Mouse (Mus musculus) NIH3T3 (cell line): ENCODE measurements around the gene Neurl1a.

Source experiments
- DNase-seq: peaks from one replicate; pipeline ENCODE4 v3.0.0-alpha.2; 2012; ENCODE audit warnings: low read depth

Gene Neurl1a

DNA sequence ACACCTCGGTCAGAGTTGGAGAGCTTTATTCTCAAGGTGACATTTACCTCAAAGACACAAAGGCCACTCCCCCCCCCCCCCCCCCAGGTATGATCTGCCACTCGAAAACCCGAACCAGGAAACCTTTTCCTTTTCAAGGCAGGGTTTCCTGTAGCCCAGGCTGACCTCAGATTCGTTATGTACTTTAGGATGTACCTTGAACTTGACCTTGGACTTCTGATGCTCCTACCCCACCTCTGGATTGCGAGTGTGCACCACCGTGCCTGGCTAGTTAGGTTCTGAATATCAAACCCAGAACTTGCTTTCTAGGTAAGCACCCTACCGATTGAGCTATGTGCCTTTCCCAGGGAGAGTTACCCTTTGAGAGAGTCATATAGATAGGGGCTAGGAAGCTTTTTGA lies 69.7 kb downstream of the Neurl1a start:
- no peak for DNase-seq

DNA sequence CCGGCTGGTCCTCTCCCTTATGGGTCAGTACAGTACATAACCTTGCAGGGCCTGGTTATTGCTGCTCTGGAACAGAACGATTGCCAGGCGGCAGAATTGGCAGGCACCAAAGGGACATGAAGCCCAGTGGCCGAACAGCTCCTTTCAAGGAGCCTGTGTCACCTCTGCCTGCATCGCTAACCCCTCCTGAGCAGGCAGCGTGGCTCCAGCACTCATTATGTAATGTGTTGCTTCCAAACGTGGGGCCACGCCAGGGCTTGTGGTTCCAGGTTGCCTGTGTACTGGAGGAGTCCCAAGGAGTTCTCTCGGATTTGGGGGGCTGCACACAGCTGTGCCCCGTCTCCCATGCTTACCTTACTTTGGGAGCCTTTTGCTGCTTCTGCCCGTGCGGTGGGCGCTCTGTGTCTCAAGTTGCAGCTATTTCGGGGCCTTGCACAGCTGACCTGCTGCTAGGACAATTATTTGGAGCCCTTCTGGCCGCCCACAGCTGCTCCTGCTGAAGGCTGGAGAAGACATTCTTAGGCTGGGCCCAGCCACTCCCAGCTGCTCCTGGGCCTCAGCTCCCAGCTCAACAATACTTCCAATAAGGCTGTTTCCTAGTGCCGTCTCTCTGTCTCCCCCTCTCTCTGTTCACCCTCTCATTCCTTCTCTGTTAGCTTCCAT lies 70.4 kb downstream of the Neurl1a start:
- DNase-seq: no peak

- DNase-seq: no peak
Observed at GRCm38 (mm10) chr19:47250931-47251330, 72.3 kb downstream of the Neurl1a start.

DNA sequence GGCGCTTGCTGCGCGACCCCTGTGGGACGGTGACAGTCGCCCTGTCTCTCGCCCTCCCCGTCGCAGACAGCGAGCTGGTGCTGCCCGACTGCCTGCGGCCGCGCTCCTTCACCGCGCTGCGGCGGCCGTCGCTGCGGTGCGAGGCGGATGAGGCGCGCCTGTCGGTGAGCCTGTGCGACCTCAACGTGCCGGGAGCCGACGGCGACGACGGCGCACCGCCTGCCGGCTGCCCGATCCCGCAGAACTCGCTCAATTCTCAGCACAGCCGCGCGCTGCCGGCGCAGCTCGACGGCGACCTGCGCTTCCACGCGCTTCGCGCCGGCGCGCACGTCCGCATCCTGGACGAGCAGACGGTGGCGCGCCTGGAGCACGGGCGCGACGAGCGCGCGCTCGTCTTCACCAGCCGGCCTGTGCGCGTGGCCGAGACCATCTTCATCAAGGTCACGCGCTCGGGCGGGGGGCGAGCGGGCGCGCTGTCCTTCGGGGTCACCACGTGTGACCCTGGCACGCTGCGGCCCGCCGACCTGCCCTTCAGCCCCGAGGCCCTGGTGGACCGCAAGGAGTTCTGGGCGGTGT lies 74.5 kb downstream of the Neurl1a start:
- DNase-seq: no peak

GRCm38 (mm10) chr19:47255036-47255435 lies 76.4 kb downstream of the Neurl1a start:
- no peak for DNase-seq

GRCm38 (mm10) chr19:47255919-47256318 lies 77.3 kb downstream of the Neurl1a start:
- DNase-seq: no peak

DNA sequence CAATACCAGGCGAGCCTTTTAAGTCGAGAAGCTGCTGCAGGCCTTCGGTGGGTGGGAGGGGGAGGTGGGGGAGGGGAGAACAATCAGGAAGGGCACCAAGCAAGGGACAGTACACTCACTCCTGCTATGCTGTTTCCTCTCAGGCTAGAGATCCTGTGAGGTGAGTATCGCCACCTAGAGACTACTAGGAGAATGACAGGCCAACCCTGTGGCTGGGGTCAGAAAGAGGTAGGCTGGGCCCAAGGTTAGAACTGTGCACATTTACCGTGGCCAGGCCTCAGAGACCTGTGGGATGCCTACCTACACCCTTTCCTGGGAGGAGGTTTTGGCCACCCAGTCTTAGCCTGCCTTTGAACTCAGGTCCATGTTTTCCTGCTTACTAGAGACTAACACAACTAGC lies 81.0 kb downstream of the Neurl1a start:
- peak; percentile 70 for DNase-seq

- no peak for DNase-seq
Observed at GRCm38 (mm10) chr19:47261196-47261595, 82.6 kb downstream of the Neurl1a start.

GRCm38 (mm10) chr19:47263621-47264020 lies 85.0 kb downstream of the Neurl1a start:
- no peak for DNase-seq

DNA sequence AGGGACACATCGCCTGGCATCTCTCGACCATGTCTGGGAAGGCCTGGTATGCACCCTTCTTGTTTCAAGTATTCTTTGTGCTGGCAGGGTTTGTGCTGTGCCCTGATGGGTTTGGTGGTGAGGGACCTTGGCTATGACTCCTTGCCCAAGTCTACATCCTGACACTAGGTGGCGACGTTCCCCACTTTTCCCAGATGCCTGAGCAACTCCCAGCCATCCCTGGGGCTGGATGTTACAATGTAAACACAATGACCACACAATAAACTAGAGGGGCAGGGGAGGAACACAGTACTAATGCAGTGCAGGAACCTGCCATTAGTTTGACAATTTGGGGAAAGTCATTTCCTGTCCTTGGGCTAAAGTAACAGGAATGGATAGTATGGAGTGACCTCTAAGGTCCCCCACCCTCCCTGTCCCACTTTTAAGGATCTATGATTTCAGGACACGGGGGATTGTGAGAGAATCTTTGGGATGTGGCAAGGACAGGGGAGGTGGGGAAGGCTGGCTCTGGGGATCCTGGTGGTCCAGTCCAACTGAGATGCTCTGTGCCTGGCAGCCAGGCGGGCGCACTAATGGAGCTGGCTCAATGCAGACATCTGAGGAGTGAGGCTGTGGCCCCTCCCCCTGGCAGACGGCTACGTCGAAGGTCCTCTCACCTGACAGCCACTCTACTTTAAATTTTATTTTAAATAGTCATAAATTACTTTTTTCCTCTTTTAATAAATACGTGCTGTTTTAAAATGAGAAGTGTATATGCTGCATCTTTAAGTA lies 85.9 kb downstream of the Neurl1a start:
- DNase-seq: peak; percentile 92

- DNase-seq: no peak
Observed at GRCm38 (mm10) chr19:47266070-47266801, 87.6 kb downstream of the Neurl1a start.

DNA sequence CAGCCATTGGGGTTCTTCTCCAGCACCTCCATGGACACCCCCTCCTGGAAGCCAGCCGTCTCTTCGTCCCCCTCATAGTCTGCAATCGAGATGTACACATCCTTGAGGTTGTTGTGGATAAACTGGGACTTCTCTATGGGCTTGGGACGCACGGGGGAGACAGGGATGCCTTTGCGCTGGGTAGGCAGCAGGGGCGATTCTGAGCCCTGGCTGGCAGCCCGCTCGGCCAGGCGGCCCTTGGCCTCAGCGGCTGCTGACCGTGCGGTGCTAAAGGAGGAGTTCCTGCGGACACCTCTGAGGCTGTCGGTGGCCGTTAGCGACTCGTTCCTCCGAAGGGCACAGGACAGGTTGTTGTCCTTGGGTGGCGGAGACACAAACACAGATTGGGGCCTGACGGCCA lies 88.4 kb downstream of the Neurl1a start:
- no peak for DNase-seq

GRCm38 (mm10) chr19:47269729-47270128 lies 91.1 kb downstream of the Neurl1a start:
- DNase-seq: peak; percentile 71

GRCm38 (mm10) chr19:47270520-47270919 lies 91.9 kb downstream of the Neurl1a start:
- no peak for DNase-seq

DNA sequence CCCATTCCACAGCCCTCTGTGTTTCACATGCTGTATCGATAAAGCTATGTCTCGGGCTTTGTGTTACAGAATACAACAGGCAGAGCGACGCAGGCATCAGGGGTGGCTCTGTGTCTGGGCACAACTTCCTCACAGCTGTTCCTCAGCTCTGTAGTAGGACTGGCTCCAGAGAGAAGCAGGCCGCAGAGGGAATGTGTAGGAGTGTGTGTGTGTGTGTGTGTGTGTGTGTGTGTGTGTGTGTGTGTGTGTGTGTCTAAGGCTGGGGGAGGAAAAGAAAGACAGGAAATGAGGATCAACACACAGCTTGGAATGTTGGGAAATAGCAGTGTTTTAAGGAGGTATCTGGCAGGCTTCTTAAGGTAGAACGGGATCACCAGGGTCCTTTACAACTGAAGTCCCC lies 98.1 kb downstream of the Neurl1a start:
- DNase-seq: no peak

GRCm38 (mm10) chr19:47279372-47279771 lies 100.8 kb downstream of the Neurl1a start:
- DNase-seq: peak; percentile 57

DNA sequence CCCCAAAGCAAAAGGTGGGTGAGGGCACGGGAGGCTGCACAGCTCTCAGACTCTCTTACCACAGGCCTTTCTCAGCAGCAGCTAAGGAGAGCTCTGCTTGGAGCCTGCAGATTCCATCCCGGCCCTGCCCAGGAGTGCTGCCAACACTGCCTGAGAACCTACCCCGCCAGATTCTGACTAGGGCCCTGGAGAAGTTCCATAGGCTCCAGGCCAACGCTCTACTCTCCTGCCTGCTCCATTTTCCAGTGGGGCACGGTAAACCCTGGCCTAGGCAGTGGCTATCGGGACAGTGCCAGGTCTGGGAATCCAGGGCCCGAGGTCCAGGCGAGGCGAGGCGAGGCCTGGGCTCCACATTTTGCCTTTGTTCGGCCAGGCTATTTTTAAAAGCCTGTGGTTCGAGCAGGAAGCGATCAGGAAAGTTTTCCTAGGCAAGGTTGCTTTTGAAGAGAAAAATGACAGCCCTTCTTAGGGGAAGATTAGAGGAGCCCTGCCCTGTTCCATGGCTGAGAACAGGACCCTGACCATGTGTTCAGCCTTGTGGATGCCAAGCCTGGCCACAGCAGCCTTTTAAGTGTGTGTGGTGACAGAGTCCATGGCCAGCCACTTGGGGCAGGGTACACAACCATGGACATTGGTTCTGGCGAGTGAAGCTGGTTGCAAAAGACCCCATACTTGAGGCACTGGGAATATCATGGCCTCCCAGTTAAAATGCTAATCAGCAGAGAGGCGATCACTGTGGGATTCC lies 101.3 kb downstream of the Neurl1a start:
- DNase-seq: peak; percentile 96

- DNase-seq: no peak
Observed at GRCm38 (mm10) chr19:47280894-47281293, 102.3 kb downstream of the Neurl1a start.

DNA sequence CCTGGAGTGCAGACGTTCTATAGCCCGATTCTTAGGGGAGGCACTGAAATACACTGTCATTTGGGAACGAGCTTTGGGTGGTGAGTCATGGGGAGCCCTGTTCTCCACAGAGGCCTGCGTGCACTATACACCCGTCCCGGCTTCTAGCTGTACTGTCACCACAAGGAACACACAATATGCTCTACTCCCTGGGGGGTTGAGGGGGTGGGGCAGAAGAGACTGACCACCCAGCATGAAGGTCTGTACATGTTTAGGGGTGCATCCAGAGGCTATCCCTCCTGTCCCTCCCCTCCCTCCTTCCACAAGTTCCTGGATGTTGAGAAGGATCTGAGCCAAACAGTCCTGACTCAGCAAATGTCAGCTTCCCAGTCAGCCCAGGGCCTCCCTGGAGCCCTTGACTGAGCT lies 103.4 kb downstream of the Neurl1a start:
- DNase-seq: peak; percentile 90

DNA sequence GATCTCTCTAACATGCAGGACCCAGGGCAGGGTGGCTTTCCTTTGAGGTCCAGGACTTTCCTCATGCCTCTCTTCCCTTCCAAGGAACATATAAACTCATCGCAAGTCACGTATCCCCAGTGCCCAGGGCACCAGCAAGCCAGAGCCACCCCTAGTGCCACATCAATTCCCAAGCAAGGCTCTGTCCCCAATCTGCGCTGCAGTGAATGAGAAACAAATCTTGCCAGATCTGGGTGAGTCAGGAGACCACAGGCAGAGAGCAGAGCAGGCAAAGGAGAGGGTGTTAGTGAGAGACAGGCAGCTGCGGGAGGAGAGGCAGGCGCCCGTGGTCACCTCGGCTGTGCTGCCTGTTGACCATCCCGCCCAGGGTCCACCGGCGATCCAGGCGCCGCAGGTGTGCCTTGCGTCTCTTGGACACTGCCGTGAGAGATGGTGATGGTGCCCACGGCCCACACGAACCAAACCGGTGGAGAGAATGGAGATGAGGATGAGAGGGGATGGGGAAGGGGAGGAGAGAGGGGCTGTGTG lies 104.1 kb downstream of the Neurl1a start:
- DNase-seq: no peak

GRCm38 (mm10) chr19:47285581-47285980 lies 107.0 kb downstream of the Neurl1a start:
- no peak for DNase-seq
